Mouse (Mus musculus) 3T3-L1 (cell line): ENCODE measurements around the gene Cntnap3.

Source experiments
- DNase-seq: peaks from one replicate; pipeline ENCODE4 v3.0.0-alpha.2; 2015; ENCODE audit warnings: low read depth, low spot score

The Cntnap3 gene

GRCm38 (mm10) chr13:64903585-64904208, at the start of gene Cntnap3:
Cntnap3 (minus strand) TSS chr13:64903955.
- no peak for DNase-seq

- no peak for DNase-seq
These were observed 13.4 kb upstream of the Cntnap3 start, which contains the start of gene Spata31 for GRCm38 (mm10) chr13:64917191-64917590. Spata31 (plus strand) TSS chr13:64917406.

GRCm38 (mm10) chr13:64903132-64903531, 623 bp downstream of the Cntnap3 start:
- DNase-seq: no peak

GRCm38 (mm10) chr13:64865397-64865796, 38.4 kb downstream of the Cntnap3 start:
- no peak for DNase-seq

DNA sequence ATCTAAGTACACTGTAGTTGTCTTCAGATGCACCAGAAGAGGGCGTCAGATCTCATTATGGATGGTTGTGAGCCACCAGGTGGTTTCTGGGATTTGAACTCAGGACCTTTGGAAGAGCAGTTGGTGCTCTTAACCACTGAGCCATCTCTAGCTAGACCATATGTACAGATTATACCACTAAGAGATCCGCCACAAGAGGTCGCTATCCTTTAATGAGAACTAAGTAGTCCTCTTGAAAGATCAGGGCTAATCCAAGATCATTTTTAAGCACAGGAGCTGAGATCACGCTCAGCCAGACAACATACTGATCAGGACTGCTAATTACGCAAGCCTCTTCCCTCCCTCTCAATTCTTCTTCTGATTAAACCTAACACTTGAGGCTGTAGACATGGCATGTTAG, 78.9 kb downstream of the Cntnap3 start:
- peak; percentile 1 for DNase-seq

GRCm38 (mm10) chr13:64745383-64745782, 158.4 kb downstream of the Cntnap3 start:
- DNase-seq: no peak

DNA sequence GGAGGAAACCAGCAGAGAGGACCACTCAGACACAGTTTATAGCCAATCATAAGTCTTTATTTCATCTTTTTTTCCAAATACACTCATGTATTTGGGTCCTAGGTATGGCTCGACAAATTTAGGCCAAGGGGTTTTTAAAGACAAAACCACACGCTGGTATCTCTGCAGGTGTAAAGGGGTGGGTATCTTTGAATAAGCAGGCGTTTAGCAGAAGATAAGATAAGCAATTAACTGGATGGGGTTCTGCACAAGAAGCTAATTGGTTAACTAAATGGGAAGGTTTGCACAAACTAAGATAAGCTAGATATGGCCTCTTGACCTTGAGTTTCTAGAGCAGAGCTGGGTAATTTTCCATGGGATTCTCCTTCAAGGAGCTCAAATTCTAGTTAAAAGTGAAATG, 171.5 kb downstream of the Cntnap3 start:
- DNase-seq: no peak

DNA sequence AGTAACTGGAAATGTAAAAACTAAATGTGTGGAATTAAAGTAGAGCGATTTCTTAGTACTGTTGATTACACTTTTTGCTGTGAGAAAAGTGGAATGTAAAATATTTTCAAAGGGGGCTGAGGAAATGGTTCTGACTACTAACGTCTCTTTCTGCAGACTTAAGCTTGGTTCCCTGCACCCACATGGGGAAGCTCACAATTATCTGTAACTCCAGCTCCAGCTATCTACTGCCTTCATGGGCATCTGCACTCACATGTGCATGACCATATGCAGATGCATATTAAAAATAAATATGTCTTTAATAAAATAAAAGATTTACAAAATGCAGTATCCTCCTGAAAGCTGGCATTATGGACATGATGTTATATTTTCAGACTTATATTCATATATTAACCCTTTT, 187.0 kb downstream of the Cntnap3 start:
- no peak for DNase-seq

- DNase-seq: no peak
These were observed 211.3 kb downstream of the Cntnap3 start for GRCm38 (mm10) chr13:64692463-64692862.
